Mouse (Mus musculus) lung, embryonic 15.5 days (tissue): ENCODE measurements around the gene Cmss1. TPM values are rescaled to one million over a fixed set of nuclear protein-coding genes. Genes with fewer than 3 reads are reported as not detected.

ENCODE experiments used
- ATAC-seq: fragments of 200-750 bp; cut with Nextera tagmentation; 2 replicates; pipeline ENCODE4 v1.8.0; 2017; ENCODE audit warnings: moderate number of reproducible peaks, borderline replicate concordance; ENCODE audit not compliant: low FRiP score, low TSS enrichment; ENCODE audit errors: extremely low read depth
- H3K27ac ChIP-seq: fragments of 300-500 bp; sonication (generic); 2 replicates; pipeline ENCODE4 v1.5.1; 2015; ENCODE audit warnings: moderate library complexity, mild to moderate bottlenecking, inconsistent platforms
- H3K27me3 ChIP-seq: fragments of 300-500 bp; sonication (generic); 2 replicates; pipeline ENCODE4 v1.6.1; 2015; ENCODE audit warnings: inconsistent platforms
- H3K36me3 ChIP-seq: fragments of 300-500 bp; sonication (generic); 2 replicates; pipeline ENCODE4 v1.6.1; 2015; ENCODE audit warnings: inconsistent platforms
- H3K4me1 ChIP-seq: fragments of 300-500 bp; sonication (generic); 2 replicates; pipeline ENCODE4 v1.6.1; 2015; ENCODE audit warnings: inconsistent platforms
- H3K4me2 ChIP-seq: fragments of 300-500 bp; sonication (generic); 2 replicates; pipeline ENCODE4 v1.6.1; 2015; ENCODE audit warnings: inconsistent platforms, mild to moderate bottlenecking, moderate library complexity
- H3K4me3 ChIP-seq: fragments of 300-500 bp; sonication (generic); 2 replicates; pipeline ENCODE4 v1.5.1; 2015; ENCODE audit warnings: mild to moderate bottlenecking, inconsistent platforms
- H3K9ac ChIP-seq: fragments of 300-500 bp; sonication (generic); 2 replicates; pipeline ENCODE4 v1.6.1; 2015; ENCODE audit warnings: inconsistent platforms
- H3K9me3 ChIP-seq: fragments of 300-500 bp; sonication (generic); 2 replicates; pipeline ENCODE4 v1.6.1; 2016; ENCODE audit warnings: inconsistent platforms
- WGBS: fragments of 180-500 bp; shearing (Covaris S2); methylation state at CpG from one replicate; pipeline ENCODE4 v1.1.7; 2015; 5-methylcytosine and 5-hydroxymethylcytosine counted together
- polyA plus RNA-seq: library from polyadenylated mRNA; unstranded; fragments of >200 nt; fragmentation: Nextera tagmentation; extraction: Ambion mirVana; gene quantifications from 2 replicates; pipeline ENCODE4 v1.2.1, GENCODE M21; 2015

The Cmss1 gene
- polyA plus RNA-seq, 1 experiment from 2014 or later, result 55.4 TPM

- WGBS, result 69% methylated on average over 3 of the region's 3 CpGs
Measured at GRCm38 (mm10) chr16:57509099-57509498, 97.6 kb downstream of the Cmss1 start.

GRCm38 (mm10) chr16:57508351-57508750, 98.3 kb downstream of the Cmss1 start:
- Histone ChIP-seq H3K9me3 (no peaks in the 10 kb centered on the region), H3K27me3 (no peaks in the 10 kb centered on the region), H3K36me3 (no peaks in the 10 kb centered on the region), H3K4me1 (peaks cover 15% of the 10 kb centered on the region), H3K4me3 (no peak overlapping the region), H3K4me2 (no peak overlapping the region), H3K9ac (no peak overlapping the region), H3K27ac (no peak overlapping the region)
- 65% methylated on average over 1 of the region's 1 CpGs for WGBS
- ATAC-seq, result no peak

More at GRCm38 (mm10) chr16:57509099-57509498, 97.6 kb downstream of the Cmss1 start:
- no peak overlapping the region for H3K4me3 ChIP-seq
- no peaks in the 10 kb centered on the region for H3K36me3 ChIP-seq
- H3K4me2 ChIP-seq, result no peak overlapping the region
- no peaks in the 10 kb centered on the region for H3K9me3 ChIP-seq
- no peaks in the 10 kb centered on the region for H3K27me3 ChIP-seq
- ATAC-seq, result no peak
- no peak overlapping the region for H3K27ac ChIP-seq
- peaks cover 15% of the 10 kb centered on the region for H3K4me1 ChIP-seq
- H3K9ac ChIP-seq, result no peak overlapping the region

GRCm38 (mm10) chr16:57506133-57506532, 100.5 kb downstream of the Cmss1 start:
- ATAC-seq, result peak; percentile 88

GRCm38 (mm10) chr16:57504728-57505127, 101.9 kb downstream of the Cmss1 start:
- 68% methylated on average over 4 of the region's 4 CpGs for WGBS
- no peaks in the 10 kb centered on the region for H3K27me3 ChIP-seq
- peaks cover 15% of the 10 kb centered on the region for H3K4me1 ChIP-seq
- no peaks in the 10 kb centered on the region for H3K36me3 ChIP-seq
- no peak overlapping the region for H3K4me2 ChIP-seq
- H3K9ac ChIP-seq, result no peak overlapping the region
- H3K27ac ChIP-seq, result no peak overlapping the region
- no peak overlapping the region for H3K4me3 ChIP-seq
- no peaks in the 10 kb centered on the region for H3K9me3 ChIP-seq
- ATAC-seq, result no peak

More at GRCm38 (mm10) chr16:57506133-57506532, 100.5 kb downstream of the Cmss1 start:
- H3K9me3 ChIP-seq, result no peaks in the 10 kb centered on the region
- no peak overlapping the region for H3K4me2 ChIP-seq
- H3K4me1 ChIP-seq, result peaks cover 15% of the 10 kb centered on the region
- no peak overlapping the region for H3K9ac ChIP-seq
- 36% methylated on average over 6 of the region's 6 CpGs for WGBS
- no peaks in the 10 kb centered on the region for H3K36me3 ChIP-seq
- no peaks in the 10 kb centered on the region for H3K27me3 ChIP-seq
- H3K27ac ChIP-seq, result 0 out of 2 replicates have a peak overlapping the region, but pooled peaks have one; percentile 18
- H3K4me3 ChIP-seq, result no peak overlapping the region

- H3K27ac ChIP-seq, result no peak overlapping the region
- no peak overlapping the region for H3K4me3 ChIP-seq
- no peak overlapping the region for H3K4me2 ChIP-seq
- H3K36me3 ChIP-seq, result no peaks in the 10 kb centered on the region
- no peaks in the 10 kb centered on the region for H3K9me3 ChIP-seq
- H3K9ac ChIP-seq, result no peak overlapping the region
- H3K27me3 ChIP-seq, result no peaks in the 10 kb centered on the region
- no peak for ATAC-seq
- 63% methylated on average over 5 of the region's 5 CpGs for WGBS
- H3K4me1 ChIP-seq, result peaks cover 14% of the 10 kb centered on the region
Measured at GRCm38 (mm10) chr16:57502761-57503160, 103.9 kb downstream of the Cmss1 start.

- no peaks in the 10 kb centered on the region for H3K27me3 ChIP-seq
- H3K4me2 ChIP-seq, result no peak overlapping the region
- no peak overlapping the region for H3K4me3 ChIP-seq
- no peak overlapping the region for H3K9ac ChIP-seq
- H3K27ac ChIP-seq, result no peak overlapping the region
- no peaks in the 10 kb centered on the region for H3K36me3 ChIP-seq
- no peak for ATAC-seq
- WGBS, result 54% methylated on average over 2 of the region's 2 CpGs
- peaks cover 9% of the 10 kb centered on the region for H3K4me1 ChIP-seq
- H3K9me3 ChIP-seq, result no peaks in the 10 kb centered on the region
Measured at GRCm38 (mm10) chr16:57502230-57502629, 104.4 kb downstream of the Cmss1 start.

GRCm38 (mm10) chr16:57500851-57501250, 105.8 kb downstream of the Cmss1 start:
- no peak overlapping the region for H3K4me3 ChIP-seq
- ATAC-seq, result no peak
- H3K9ac ChIP-seq, result no peak overlapping the region
- H3K4me1 ChIP-seq, result peaks cover 14% of the 10 kb centered on the region
- H3K36me3 ChIP-seq, result no peaks in the 10 kb centered on the region
- 55% methylated on average over 3 of the region's 3 CpGs for WGBS
- H3K4me2 ChIP-seq, result no peak overlapping the region
- no peaks in the 10 kb centered on the region for H3K9me3 ChIP-seq
- H3K27me3 ChIP-seq, result no peaks in the 10 kb centered on the region
- H3K27ac ChIP-seq, result no peak overlapping the region

GRCm38 (mm10) chr16:57496437-57497173, 110.1 kb downstream of the Cmss1 start:
- Histone ChIP-seq H3K27me3 (no peaks in the 10 kb centered on the region), H3K27ac (peak overlapping the region; percentile 53), H3K4me3 (no peak overlapping the region), H3K36me3 (no peaks in the 10 kb centered on the region), H3K9me3 (no peaks in the 10 kb centered on the region), H3K4me2 (no peak overlapping the region), H3K9ac (no peak overlapping the region), H3K4me1 (peaks cover 16% of the 10 kb centered on the region)
- peak; percentile 67; the same call in 1 of the 2 replicates for ATAC-seq
- 35% methylated on average over 10 of the region's 10 CpGs for WGBS

- WGBS, result 55% methylated on average over 10 of the region's 10 CpGs
- H3K9ac ChIP-seq, result no peak overlapping the region
- no peaks in the 10 kb centered on the region for H3K9me3 ChIP-seq
- no peak overlapping the region for H3K4me3 ChIP-seq
- peak overlapping the region; percentile 53 for H3K27ac ChIP-seq
- H3K4me2 ChIP-seq, result no peak overlapping the region
- no peaks in the 10 kb centered on the region for H3K27me3 ChIP-seq
- H3K36me3 ChIP-seq, result no peaks in the 10 kb centered on the region
- no peak for ATAC-seq
- H3K4me1 ChIP-seq, result peaks cover 16% of the 10 kb centered on the region
Measured at GRCm38 (mm10) chr16:57495476-57496203, 111.0 kb downstream of the Cmss1 start.

GRCm38 (mm10) chr16:57491853-57492252, 114.8 kb downstream of the Cmss1 start:
- H3K4me1 ChIP-seq, result peaks cover 12% of the 10 kb centered on the region
- ATAC-seq, result no peak
- H3K9me3 ChIP-seq, result no peaks in the 10 kb centered on the region
- no peak overlapping the region for H3K4me2 ChIP-seq
- no peak overlapping the region for H3K27ac ChIP-seq
- H3K4me3 ChIP-seq, result no peak overlapping the region
- H3K27me3 ChIP-seq, result no peaks in the 10 kb centered on the region
- WGBS, result 75% methylated on average over 4 of the region's 4 CpGs
- no peaks in the 10 kb centered on the region for H3K36me3 ChIP-seq
- no peak overlapping the region for H3K9ac ChIP-seq

- Histone ChIP-seq H3K4me1 (peaks cover under 1% of the 10 kb centered on the region; the same call in 1 of the 2 replicates), H3K36me3 (no peaks in the 10 kb centered on the region), H3K4me2 (no peak overlapping the region), H3K9me3 (no peaks in the 10 kb centered on the region), H3K9ac (no peak overlapping the region), H3K4me3 (no peak overlapping the region), H3K27me3 (no peaks in the 10 kb centered on the region), H3K27ac (no peak overlapping the region)
- 90% methylated on average over 8 of the region's 8 CpGs for WGBS
- ATAC-seq, result no peak
Measured at GRCm38 (mm10) chr16:57490691-57491090, 116.0 kb downstream of the Cmss1 start.

GRCm38 (mm10) chr16:57488661-57489060, 118.0 kb downstream of the Cmss1 start:
- Histone ChIP-seq H3K4me1 (peaks cover 8% of the 10 kb centered on the region; the same call in 1 of the 2 replicates), H3K9me3 (no peaks in the 10 kb centered on the region), H3K27ac (no peak overlapping the region), H3K27me3 (no peaks in the 10 kb centered on the region), H3K9ac (no peak overlapping the region), H3K4me2 (no peak overlapping the region), H3K4me3 (no peak overlapping the region), H3K36me3 (no peaks in the 10 kb centered on the region)
- no peak for ATAC-seq
